Mouse (Mus musculus): ENCODE data around the gene Asah2. TPM values are rescaled to one million over a fixed set of nuclear protein-coding genes. Genes with fewer than 3 reads are reported as not detected.

Asah2 gene
- polyA plus RNA-seq, 1 experiment from 2014 or later: 4.4 TPM

DNA sequence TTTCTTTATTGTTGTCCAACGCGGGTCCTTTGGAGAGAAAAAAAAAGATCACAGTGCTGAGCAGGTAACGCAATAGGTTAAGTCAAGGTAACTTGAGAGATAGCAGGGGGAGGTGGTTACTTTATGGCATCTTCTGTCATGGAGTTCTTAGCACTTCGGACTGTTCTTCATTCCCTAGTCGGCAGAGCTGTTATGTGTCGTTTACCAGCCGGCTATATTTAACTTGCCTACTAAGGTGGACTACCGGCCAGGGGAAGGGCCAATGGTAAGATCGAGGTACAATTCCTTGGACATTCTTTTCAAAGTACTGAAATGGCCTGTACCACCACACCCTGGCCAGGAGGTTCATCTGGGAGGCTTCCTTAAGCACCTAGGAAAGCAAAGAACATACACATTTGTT, 16.1 kb upstream of the Asah2 start:
- no peaks in the 10 kb centered on the region for H3K9me3 ChIP-seq (ENCODE audit: control insufficient read depth, low read length)
- TF ChIP-seq EP300 (optimal IDR thresholded peaks at IDR 0.05): no peak
- no peak for TF ChIP-seq CTCF (IDR thresholded peaks at IDR 0.05; ENCODE audit: low read depth)
- DNase-seq (ENCODE audit: low spot score) (no peak), ATAC-seq (ENCODE audit: low FRiP score, low TSS enrichment) (no peak)
- 89% methylated on average over 9 of the region's 9 CpGs for WGBS
- no peak overlapping the region for H3K4me3 ChIP-seq (ENCODE audit: low read depth, low read length)
- H3K36me3 ChIP-seq (ENCODE audit: control insufficient read depth, insufficient read depth, low read length): peaks cover 7% of the 10 kb centered on the region; the same call in 1 of the 2 replicates
- no peak overlapping the region for H3K27ac ChIP-seq (replicated peaks)
- no peaks in the 10 kb centered on the region for H3K4me1 ChIP-seq (replicated peaks; ENCODE audit: control insufficient read depth, insufficient read depth)
- H3K4me2 ChIP-seq (replicated peaks; ENCODE audit: low read depth): no peak overlapping the region
- H3K9ac ChIP-seq (ENCODE audit: low read length): no peak overlapping the region
- no peaks in the 10 kb centered on the region for H3K27me3 ChIP-seq (ENCODE audit: control insufficient read depth, insufficient read depth, low read length)

DNA sequence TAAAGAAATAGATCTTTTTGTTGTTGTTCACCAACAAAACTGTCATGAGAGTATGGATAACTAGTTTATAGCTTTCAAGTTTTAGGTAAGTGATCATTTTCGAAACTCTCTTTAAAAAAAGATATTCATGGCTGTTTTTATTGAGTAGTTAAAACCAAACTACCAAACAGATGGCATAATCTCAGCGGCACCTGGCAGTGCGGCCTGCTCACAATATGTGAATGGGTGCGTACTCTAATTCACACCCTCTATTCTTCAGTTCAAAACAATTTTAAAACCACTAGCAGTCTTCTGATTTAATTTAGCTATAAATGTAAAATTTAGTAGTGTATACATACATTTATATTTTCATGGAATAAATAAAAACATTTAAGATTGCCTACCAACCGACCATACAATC, 15.2 kb upstream of the Asah2 start:
- ATAC-seq (ENCODE audit: low FRiP score, low TSS enrichment): no peak
- Histone ChIP-seq H3K4me3 (ENCODE audit: low read depth, low read length) (no peak overlapping the region), H3K4me1 (replicated peaks; ENCODE audit: control insufficient read depth, insufficient read depth) (no peaks in the 10 kb centered on the region), H3K4me2 (replicated peaks; ENCODE audit: low read depth) (no peak overlapping the region), H3K36me3 (ENCODE audit: control insufficient read depth, insufficient read depth, low read length) (peaks cover 3% of the 10 kb centered on the region; the same call in 1 of the 2 replicates), H3K9me3 (ENCODE audit: control insufficient read depth, low read length) (no peaks in the 10 kb centered on the region), H3K9ac (ENCODE audit: low read length) (no peak overlapping the region), H3K27me3 (ENCODE audit: control insufficient read depth, insufficient read depth, low read length) (no peaks in the 10 kb centered on the region), H3K27ac (replicated peaks) (no peak overlapping the region)
- DNase-seq (ENCODE audit: low spot score): no peak
- TF ChIP-seq EP300 (optimal IDR thresholded peaks at IDR 0.05): no peak
- no peak for TF ChIP-seq CTCF (IDR thresholded peaks at IDR 0.05; ENCODE audit: low read depth)
- 95% methylated on average over 5 of the region's 5 CpGs for WGBS

DNA sequence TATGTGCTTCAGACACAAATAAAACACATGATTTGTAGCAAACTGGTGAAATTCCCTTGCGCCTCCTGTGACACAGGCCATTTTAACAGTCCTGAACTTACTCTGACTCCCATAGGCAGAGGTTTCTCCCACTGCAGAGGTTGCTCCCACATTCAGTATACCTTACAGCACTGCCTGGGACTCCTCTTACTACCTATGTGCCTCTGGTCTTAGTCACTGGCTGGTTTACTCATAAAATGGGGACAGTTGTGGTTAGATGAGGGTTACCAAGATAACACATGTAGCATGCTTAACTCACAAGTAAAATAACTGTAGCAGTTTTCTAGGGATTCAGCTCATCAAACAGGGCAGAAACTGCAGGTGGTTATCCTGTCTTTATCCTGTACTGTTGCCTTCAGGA, 12.8 kb upstream of the Asah2 start:
- H3K4me1 ChIP-seq (replicated peaks; ENCODE audit: control insufficient read depth, insufficient read depth): no peaks in the 10 kb centered on the region
- no peak overlapping the region for H3K4me2 ChIP-seq (replicated peaks; ENCODE audit: low read depth)
- WGBS: 77% methylated on average over 1 of the region's 1 CpGs
- H3K27me3 ChIP-seq (ENCODE audit: control insufficient read depth, insufficient read depth, low read length): no peaks in the 10 kb centered on the region
- no peak overlapping the region for H3K4me3 ChIP-seq (ENCODE audit: low read depth, low read length)
- DNase-seq (ENCODE audit: low spot score): no peak
- no peaks in the 10 kb centered on the region for H3K9me3 ChIP-seq (ENCODE audit: control insufficient read depth, low read length)
- TF ChIP-seq CTCF (IDR thresholded peaks at IDR 0.05; ENCODE audit: low read depth) (no peak), EP300 (optimal IDR thresholded peaks at IDR 0.05) (no peak)
- no peak overlapping the region for H3K9ac ChIP-seq (ENCODE audit: low read length)
- ATAC-seq (ENCODE audit: low FRiP score, low TSS enrichment): no peak
- no peak overlapping the region for H3K27ac ChIP-seq (replicated peaks)
- peaks cover 3% of the 10 kb centered on the region; the same call in 1 of the 2 replicates for H3K36me3 ChIP-seq (ENCODE audit: control insufficient read depth, insufficient read depth, low read length)

DNA sequence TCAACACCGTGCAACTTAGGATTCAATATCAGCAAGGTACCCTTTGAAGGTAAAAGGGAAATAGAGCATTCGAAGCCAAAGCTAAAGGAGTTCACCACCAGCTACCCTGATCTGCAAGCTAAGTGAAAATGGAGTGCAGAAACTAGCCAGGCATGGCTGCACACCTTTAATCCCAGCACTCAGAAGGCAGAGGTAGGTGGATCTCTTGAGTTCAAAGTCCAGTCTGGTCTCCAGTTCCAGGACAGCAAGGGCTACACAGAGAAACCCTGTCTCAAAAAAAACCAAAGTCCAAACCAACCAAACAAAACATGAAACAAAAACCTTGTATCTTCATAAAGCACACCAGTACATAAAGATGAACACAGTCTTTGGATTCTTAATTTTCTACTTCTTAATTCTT, 11.7 kb upstream of the Asah2 start:
- H3K9me3 ChIP-seq (ENCODE audit: control insufficient read depth, low read length): no peaks in the 10 kb centered on the region
- ATAC-seq (ENCODE audit: low FRiP score, low TSS enrichment) (no peak), DNase-seq (ENCODE audit: low spot score) (no peak)
- no peak overlapping the region for H3K4me2 ChIP-seq (replicated peaks; ENCODE audit: low read depth)
- H3K27ac ChIP-seq (replicated peaks): no peak overlapping the region
- WGBS: 85% methylated on average over 2 of the region's 2 CpGs
- no peak for TF ChIP-seq CTCF (IDR thresholded peaks at IDR 0.05; ENCODE audit: low read depth)
- TF ChIP-seq EP300 (optimal IDR thresholded peaks at IDR 0.05): no peak
- H3K36me3 ChIP-seq (ENCODE audit: control insufficient read depth, insufficient read depth, low read length): peaks cover 3% of the 10 kb centered on the region; the same call in 1 of the 2 replicates
- H3K4me3 ChIP-seq (ENCODE audit: low read depth, low read length): no peak overlapping the region
- no peaks in the 10 kb centered on the region for H3K4me1 ChIP-seq (replicated peaks; ENCODE audit: control insufficient read depth, insufficient read depth)
- no peaks in the 10 kb centered on the region for H3K27me3 ChIP-seq (ENCODE audit: control insufficient read depth, insufficient read depth, low read length)
- no peak overlapping the region for H3K9ac ChIP-seq (ENCODE audit: low read length)

DNA sequence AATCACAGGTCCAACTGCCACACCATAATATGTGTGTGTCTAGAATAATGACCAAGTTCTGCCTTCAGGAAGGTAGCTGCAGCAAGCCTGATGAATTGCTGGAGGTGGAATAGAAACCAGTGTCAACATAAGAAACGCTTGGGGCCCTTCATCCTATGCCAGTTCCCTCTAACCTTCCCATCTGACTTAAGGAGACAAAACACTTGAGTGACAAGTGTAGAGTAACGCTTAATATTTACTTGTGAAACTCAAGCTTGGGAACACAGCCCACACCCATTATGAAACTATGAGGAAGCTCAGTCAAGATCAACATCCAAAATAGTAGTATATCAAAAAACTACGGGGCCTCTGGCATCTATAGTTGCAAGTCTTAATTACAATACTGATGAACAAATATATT, 10.5 kb upstream of the Asah2 start:
- Histone ChIP-seq H3K27ac (replicated peaks) (no peak overlapping the region), H3K9me3 (ENCODE audit: control insufficient read depth, low read length) (no peaks in the 10 kb centered on the region), H3K36me3 (ENCODE audit: control insufficient read depth, insufficient read depth, low read length) (no peaks in the 10 kb centered on the region; the same call in 1 of the 2 replicates), H3K27me3 (ENCODE audit: control insufficient read depth, insufficient read depth, low read length) (no peaks in the 10 kb centered on the region), H3K4me2 (replicated peaks; ENCODE audit: low read depth) (no peak overlapping the region), H3K4me3 (ENCODE audit: low read depth, low read length) (no peak overlapping the region), H3K9ac (ENCODE audit: low read length) (no peak overlapping the region), H3K4me1 (replicated peaks; ENCODE audit: control insufficient read depth, insufficient read depth) (no peaks in the 10 kb centered on the region)
- 46% methylated on average over 3 of the region's 3 CpGs for WGBS
- TF ChIP-seq CTCF (IDR thresholded peaks at IDR 0.05; ENCODE audit: low read depth) (no peak), EP300 (optimal IDR thresholded peaks at IDR 0.05) (no peak)
- ATAC-seq (ENCODE audit: low FRiP score, low TSS enrichment) (peak; percentile 49; the same call in 1 of the 2 replicates), DNase-seq (ENCODE audit: low spot score) (no peak)

DNA sequence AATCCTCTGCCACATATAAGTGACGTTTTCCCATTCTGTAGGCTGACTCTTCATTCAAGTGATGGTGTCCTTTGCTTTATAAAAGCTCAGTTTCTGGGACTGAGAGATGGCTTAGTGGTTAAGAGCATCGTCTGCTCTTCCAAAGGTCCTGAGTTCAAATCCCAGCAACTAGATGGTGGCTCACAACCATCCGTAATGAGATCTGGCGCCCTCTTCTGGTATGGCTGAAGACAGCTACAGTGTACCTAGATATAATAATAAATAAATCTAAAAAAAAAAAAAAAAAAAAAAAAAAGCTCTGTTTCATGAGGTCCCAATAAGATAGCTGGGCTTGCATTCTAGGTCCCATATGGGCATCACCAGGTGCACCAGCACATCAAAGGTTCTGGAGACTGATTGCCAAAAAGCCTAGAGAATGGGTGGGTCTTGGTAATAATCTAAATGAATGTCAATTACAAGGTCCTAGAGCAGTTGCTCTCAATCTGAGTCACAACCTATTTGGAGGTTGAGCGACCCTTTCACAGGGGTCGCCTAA, 9.5 kb upstream of the Asah2 start:
- Histone ChIP-seq H3K4me3 (ENCODE audit: low read depth, low read length) (no peak overlapping the region), H3K27ac (replicated peaks) (no peak overlapping the region), H3K4me2 (replicated peaks; ENCODE audit: low read depth) (no peak overlapping the region), H3K36me3 (ENCODE audit: control insufficient read depth, insufficient read depth, low read length) (no peaks in the 10 kb centered on the region; the same call in 1 of the 2 replicates), H3K9me3 (ENCODE audit: control insufficient read depth, low read length) (no peaks in the 10 kb centered on the region), H3K4me1 (replicated peaks; ENCODE audit: control insufficient read depth, insufficient read depth) (no peaks in the 10 kb centered on the region), H3K27me3 (ENCODE audit: control insufficient read depth, insufficient read depth, low read length) (no peaks in the 10 kb centered on the region), H3K9ac (ENCODE audit: low read length) (no peak overlapping the region)
- ATAC-seq (ENCODE audit: low FRiP score, low TSS enrichment) (no peak), DNase-seq (ENCODE audit: low spot score) (no peak)
- no peak for TF ChIP-seq EP300 (optimal IDR thresholded peaks at IDR 0.05)
- peak; percentile 54 for TF ChIP-seq CTCF (IDR thresholded peaks at IDR 0.05; ENCODE audit: low read depth)
- WGBS: 81% methylated on average over 6 of the region's 6 CpGs

Data from stomach, postnatal 0 days (tissue).